Mouse (Mus musculus) liver, postnatal 0 days (tissue): Measurements from ENCODE around the gene N4bp2l2. TPM values are rescaled to one million over a fixed set of nuclear protein-coding genes. Genes with fewer than 3 reads are reported as not detected.
A peak's percentile ranks its signal among the peaks of the same experiment; 100 is the strongest.

Experiments
- ATAC-seq: fragments of 200-750 bp; cut with Nextera tagmentation; 2 replicates; pipeline ENCODE4 v1.8.0; 2017; ENCODE audit warnings: mild to moderate bottlenecking, moderate library complexity
- DNase-seq: peaks from one replicate; pipeline ENCODE4 v3.0.0-alpha.2; 2016
- H3K27ac ChIP-seq: fragments of 300-500 bp; sonication (generic); 2 replicates; pipeline ENCODE4 v1.5.1; 2014; ENCODE audit warnings: antibody characterized with exemption, moderate library complexity, mild to moderate bottlenecking, low read depth
- H3K27me3 ChIP-seq: fragments of 300-500 bp; sonication (generic); 2 replicates; pipeline ENCODE4 v1.6.1; 2014; ENCODE audit warnings: low read length, control low read depth, mixed read lengths; ENCODE audit not compliant: insufficient read depth
- H3K36me3 ChIP-seq: fragments of 300-500 bp; sonication (generic); replicated peaks from 2 replicates; pipeline ENCODE4 v1.6.1; 2014; ENCODE audit warnings: mild to moderate bottlenecking, control low read depth, low read length, moderate library complexity, mixed read lengths; ENCODE audit not compliant: insufficient read depth
- H3K4me1 ChIP-seq: fragments of 300-500 bp; sonication (generic); 2 replicates; pipeline ENCODE4 v1.6.1; 2014; ENCODE audit warnings: antibody characterized with exemption, mild to moderate bottlenecking, control low read depth; ENCODE audit not compliant: insufficient read depth
- H3K4me2 ChIP-seq: fragments of 300-500 bp; sonication (generic); 2 replicates; pipeline ENCODE4 v1.6.1; 2014; ENCODE audit warnings: low read depth, mild to moderate bottlenecking, low read length, moderate library complexity, mixed read lengths
- H3K4me3 ChIP-seq: fragments of 300-500 bp; sonication (generic); 2 replicates; pipeline ENCODE4 v1.5.1; 2014; ENCODE audit warnings: low read depth, low read length
- H3K9ac ChIP-seq: fragments of 300-500 bp; sonication (generic); replicated peaks from 2 replicates; pipeline ENCODE4 v1.6.1; 2014; ENCODE audit warnings: mild to moderate bottlenecking, moderate library complexity
- H3K9me3 ChIP-seq: fragments of 300-500 bp; sonication (generic); 2 replicates; pipeline ENCODE4 v1.6.1; 2016; ENCODE audit warnings: mild to moderate bottlenecking, control low read depth, low read length, mixed read lengths
- CTCF ChIP-seq: sonication (generic); IDR thresholded peaks from 2 replicates; pipeline ENCODE4 v1.5.1; 2016; ENCODE audit warnings: antibody characterized with exemption, low read depth
- EP300 ChIP-seq: IDR thresholded peaks from 2 replicates; pipeline ENCODE4 v1.6.1; 2016; ENCODE audit warnings: antibody characterized with exemption, low read depth, mild to moderate bottlenecking
- WGBS: fragments of 180-500 bp; shearing (Covaris S2); extraction: QIAGEN DNeasy Blood & Tissue Kit; methylation state at CpG from one replicate; pipeline ENCODE4 v1.1.7; 2014; ENCODE audit not compliant: insufficient replicate concordance; 5-methylcytosine and 5-hydroxymethylcytosine counted together
- polyA plus RNA-seq: library from polyadenylated mRNA; unstranded; fragments of >200 nt; fragmentation: Nextera tagmentation; extraction: Ambion mirVana; gene quantifications from 2 replicates; pipeline ENCODE4 v1.2.1, GENCODE M21; 2015

N4bp2l2 gene
- polyA plus RNA-seq, 1 experiment from 2014 or later, result 21.4 TPM

GRCm38 (mm10) chr5:150611697-150612096 lies 54.3 kb downstream of the N4bp2l2 start:
- Histone ChIP-seq H3K4me3 (no peak overlapping the region), H3K27ac (no peak overlapping the region), H3K4me1 (peaks cover 6% of the 10 kb centered on the region; the same call in 1 of the 2 replicates), H3K27me3 (no peaks in the 10 kb centered on the region), H3K9me3 (no peaks in the 10 kb centered on the region), H3K36me3 (no peaks in the 10 kb centered on the region; the same call in 1 of the 2 replicates), H3K4me2 (no peak overlapping the region), H3K9ac (no peak overlapping the region)
- WGBS, result 32% methylated on average over 12 of the region's 12 CpGs
- DNase-seq (no peak), ATAC-seq (peak; percentile 49)
- peak; percentile 39; the same call in 1 of the 2 replicates for TF ChIP-seq EP300
- no peak for TF ChIP-seq CTCF

- H3K27ac ChIP-seq, result no peak overlapping the region
- WGBS, result 73% methylated on average over 1 of the region's 1 CpGs
- no peak for TF ChIP-seq CTCF
- no peak for TF ChIP-seq EP300
- DNase-seq (no peak), ATAC-seq (no peak)
- no peaks in the 10 kb centered on the region; the same call in 1 of the 2 replicates for H3K36me3 ChIP-seq
- H3K9ac ChIP-seq, result no peak overlapping the region
- H3K4me1 ChIP-seq, result peaks cover 6% of the 10 kb centered on the region; the same call in 1 of the 2 replicates
- H3K4me2 ChIP-seq, result no peak overlapping the region
- no peak overlapping the region for H3K4me3 ChIP-seq
- no peaks in the 10 kb centered on the region for H3K9me3 ChIP-seq
- H3K27me3 ChIP-seq, result no peaks in the 10 kb centered on the region
Measured at GRCm38 (mm10) chr5:150611136-150611535, 54.8 kb downstream of the N4bp2l2 start.

GRCm38 (mm10) chr5:150607631-150608030 lies 58.4 kb downstream of the N4bp2l2 start:
- H3K4me2 ChIP-seq, result no peak overlapping the region

GRCm38 (mm10) chr5:150606131-150606530 lies 59.9 kb downstream of the N4bp2l2 start:
- Histone ChIP-seq H3K4me2 (no peak overlapping the region), H3K27ac (no peak overlapping the region), H3K27me3 (no peaks in the 10 kb centered on the region), H3K4me3 (no peak overlapping the region), H3K9me3 (no peaks in the 10 kb centered on the region), H3K9ac (no peak overlapping the region), H3K36me3 (no peaks in the 10 kb centered on the region), H3K4me1 (no peaks in the 10 kb centered on the region)
- TF ChIP-seq EP300, result no peak
- no peak for TF ChIP-seq CTCF
- ATAC-seq (no peak), DNase-seq (no peak)
- WGBS, result 91% methylated on average over 6 of the region's 6 CpGs

More at GRCm38 (mm10) chr5:150607631-150608030, 58.4 kb downstream of the N4bp2l2 start:
- Histone ChIP-seq H3K9ac (no peak overlapping the region), H3K4me3 (no peak overlapping the region), H3K9me3 (no peaks in the 10 kb centered on the region), H3K36me3 (no peaks in the 10 kb centered on the region; the same call in 1 of the 2 replicates), H3K27me3 (no peaks in the 10 kb centered on the region), H3K27ac (no peak overlapping the region), H3K4me1 (peaks cover 6% of the 10 kb centered on the region; the same call in 1 of the 2 replicates)
- ATAC-seq (no peak), DNase-seq (no peak)
- no peak for TF ChIP-seq CTCF
- no peak for TF ChIP-seq EP300
- WGBS, result 87% methylated on average over 8 of the region's 8 CpGs

- H3K4me2 ChIP-seq, result peak overlapping the region; percentile 34; the same call in 1 of the 2 replicates
- H3K4me1 ChIP-seq, result peaks cover 28% of the 10 kb centered on the region
- no peaks in the 10 kb centered on the region for H3K27me3 ChIP-seq
- no peak overlapping the region for H3K4me3 ChIP-seq
- ATAC-seq (no peak), DNase-seq (no peak)
- TF ChIP-seq EP300 (no peak), CTCF (no peak)
- H3K27ac ChIP-seq, result peak overlapping the region; percentile 88; the same call in 1 of the 2 replicates
- H3K36me3 ChIP-seq, result no peaks in the 10 kb centered on the region
- WGBS, result 78% methylated on average over 14 of the region's 14 CpGs
- H3K9me3 ChIP-seq, result no peaks in the 10 kb centered on the region
- H3K9ac ChIP-seq, result 0 out of 2 replicates have a peak overlapping the region, but pooled peaks have one; percentile 42
Measured at GRCm38 (mm10) chr5:150601441-150602230, 64.3 kb downstream of the N4bp2l2 start.

GRCm38 (mm10) chr5:150600554-150601440 lies 65.2 kb downstream of the N4bp2l2 start:
- DNase-seq (no peak), ATAC-seq (no peak)
- no peaks in the 10 kb centered on the region for H3K9me3 ChIP-seq
- peak overlapping the region; percentile 34 for H3K4me2 ChIP-seq
- H3K36me3 ChIP-seq, result no peaks in the 10 kb centered on the region
- TF ChIP-seq EP300, result no peak
- TF ChIP-seq CTCF, result no peak
- H3K27me3 ChIP-seq, result no peaks in the 10 kb centered on the region
- no peak overlapping the region for H3K4me3 ChIP-seq
- peaks cover 31% of the 10 kb centered on the region for H3K4me1 ChIP-seq
- H3K9ac ChIP-seq, result peak overlapping the region; percentile 42
- WGBS, result 55% methylated on average over 20 of the region's 20 CpGs
- peak overlapping the region; percentile 88 for H3K27ac ChIP-seq
